Comparison of ENCODE assay signal across 11 mouse cellular contexts in the genomic region with DNA sequence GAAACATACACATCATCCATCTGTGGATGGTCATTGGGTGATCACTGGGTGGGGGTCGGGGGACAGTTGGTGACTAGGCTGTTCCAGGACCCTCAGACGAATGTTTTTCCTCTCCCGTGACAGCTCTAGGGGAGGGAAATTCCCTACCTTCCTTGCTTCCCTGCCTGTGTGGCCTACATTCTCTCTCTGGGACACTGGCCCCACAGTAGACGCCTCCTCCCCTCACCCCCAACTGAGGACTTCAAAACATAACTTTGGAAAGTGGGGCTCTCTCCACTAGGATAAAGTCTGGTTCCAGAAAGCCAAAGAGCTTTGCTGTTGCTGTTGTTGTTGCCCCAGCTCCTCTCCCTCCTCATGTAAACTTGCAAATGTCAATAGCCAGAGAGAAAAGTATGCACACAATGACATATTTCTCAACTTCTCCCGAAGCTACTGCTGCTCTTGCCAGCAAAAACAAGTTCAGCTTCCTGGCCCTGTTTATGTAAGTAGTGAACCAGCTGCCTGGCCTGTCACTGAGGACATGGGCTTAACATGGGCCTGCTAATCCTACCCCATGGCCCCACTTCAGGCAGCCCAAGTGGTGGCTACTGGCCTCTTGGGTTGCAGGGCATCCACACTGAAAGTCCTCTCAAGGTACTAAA. TPM values are rescaled to one million over a fixed set of nuclear protein-coding genes. Genes with fewer than 3 reads are reported as not detected.
A peak's percentile ranks its signal among the peaks of the same experiment; 100 is the strongest.
DNase-seq lines count a peak whose midpoint lies in the region; ATAC-seq and TF ChIP-seq lines count a peak whose summit lies in the region.
"Had no signal": no experiment of that assay in that cellular context is flagged by ENCODE, and none has a peak within 500 bp of the region (broad histone marks: within the 10 kb centered on the region; RNA-seq: fewer than 3 reads in every experiment).

No protein-coding gene starts in this region.

- ATAC-seq in heart, embryonic 11.5 days (replicated peaks; ENCODE audit: insufficient number of reproducible peaks, low FRiP score, low TSS enrichment): no peak
- no peak for ATAC-seq in embryonic facial prominence, embryonic 15.5 days (ENCODE audit: insufficient number of reproducible peaks, low FRiP score, low TSS enrichment, low read depth)
- ATAC-seq in lung, postnatal 0 days: peak; percentile 71
- ATAC-seq in midbrain, embryonic 15.5 days (replicated peaks): no peak

- peak; percentile 98 for DNase-seq in heart, adult 11 months
- peak; percentile 64 for DNase-seq in kidney, adult 2 months
- DNase-seq in lung, postnatal 0 days (ENCODE audit: low spot score): peak; percentile 93
- DNase-seq in thymus, postnatal 14 days: no peak
- DNase-seq in adrenal gland, postnatal 14 days: no peak
- DNase-seq: gastrocnemius, postnatal 14 days had no signal

- no peak overlapping the region for H3K9ac ChIP-seq in heart, embryonic 11.5 days (ENCODE audit: low read depth, low read length)
- no peak overlapping the region for H3K9ac ChIP-seq in embryonic facial prominence, embryonic 15.5 days
- 0 out of 2 replicates have a peak overlapping the region, but pooled peaks have one; percentile 23 for H3K9ac ChIP-seq in lung, postnatal 0 days (replicated peaks; ENCODE audit: low read depth)
- H3K9ac ChIP-seq in midbrain, embryonic 15.5 days: no peak overlapping the region
- H3K9ac ChIP-seq: embryonic facial prominence, embryonic 13.5 days had no signal

- no peak for TF ChIP-seq CTCF in kidney, adult 2 months (conservative IDR thresholded peaks at IDR 0.05; ENCODE audit: insufficient read depth, insufficient read length, low read depth, low read length)
- TF ChIP-seq CTCF in lung, postnatal 0 days (IDR thresholded peaks at IDR 0.05): no peak

- 44% methylated on average over 5 of the region's 5 CpGs for WGBS in heart, embryonic 11.5 days (ENCODE audit: insufficient replicate concordance)
- WGBS in embryonic facial prominence, embryonic 15.5 days: 44% methylated on average over 5 of the region's 5 CpGs
- 63% methylated on average over 5 of the region's 5 CpGs for WGBS in kidney, adult 2 months
- WGBS in lung, postnatal 0 days: 58% methylated on average over 5 of the region's 5 CpGs
- WGBS in midbrain, embryonic 15.5 days: 71% methylated on average over 5 of the region's 5 CpGs

- TF ChIP-seq POLR2A in kidney, adult 2 months (IDR thresholded peaks at IDR 0.05; ENCODE audit: low read depth, low read length): no peak

- H3K4me1 ChIP-seq in heart, embryonic 11.5 days (ENCODE audit: control insufficient read depth, insufficient read depth, low read length): peaks cover 13% of the 10 kb centered on the region
- H3K4me1 ChIP-seq in embryonic facial prominence, embryonic 15.5 days: peaks cover 32% of the 10 kb centered on the region
- no peaks in the 10 kb centered on the region for H3K4me1 ChIP-seq in kidney, adult 2 months (ENCODE audit: control insufficient read depth, insufficient read depth, low read length)
- H3K4me1 ChIP-seq in lung, postnatal 0 days (ENCODE audit: insufficient read depth, low read depth, low read length): peaks cover 10% of the 10 kb centered on the region
- H3K4me1 ChIP-seq in midbrain, embryonic 15.5 days: no peaks in the 10 kb centered on the region; the same call in 1 of the 2 replicates

- H3K27me3 ChIP-seq in heart, embryonic 11.5 days (ENCODE audit: control insufficient read depth, insufficient read depth, low read length): peaks cover 14% of the 10 kb centered on the region; the same call in 1 of the 2 replicates
- H3K27me3 ChIP-seq in embryonic facial prominence, embryonic 15.5 days: no peaks in the 10 kb centered on the region
- H3K27me3 ChIP-seq in kidney, adult 2 months (replicated peaks; ENCODE audit: control insufficient read depth, insufficient read depth, low read length): no peaks in the 10 kb centered on the region
- no peaks in the 10 kb centered on the region for H3K27me3 ChIP-seq in lung, postnatal 0 days (replicated peaks; ENCODE audit: insufficient read depth, low read length)
- no peaks in the 10 kb centered on the region for H3K27me3 ChIP-seq in midbrain, embryonic 15.5 days (replicated peaks)
- H3K27me3 ChIP-seq: CH12.LX; embryonic facial prominence, embryonic 13.5 days had no signal

- H3K9me3 ChIP-seq in heart, embryonic 11.5 days (replicated peaks; ENCODE audit: control insufficient read depth, low read length): no peaks in the 10 kb centered on the region
- no peaks in the 10 kb centered on the region for H3K9me3 ChIP-seq in embryonic facial prominence, embryonic 15.5 days (replicated peaks)
- no peaks in the 10 kb centered on the region for H3K9me3 ChIP-seq in lung, postnatal 0 days (ENCODE audit: low read length)
- no peaks in the 10 kb centered on the region for H3K9me3 ChIP-seq in midbrain, embryonic 15.5 days
- H3K9me3 ChIP-seq: embryonic facial prominence, embryonic 13.5 days had no signal

- H3K4me3 ChIP-seq in heart, embryonic 11.5 days (ENCODE audit: low read depth, low read length): no peak overlapping the region
- H3K4me3 ChIP-seq in embryonic facial prominence, embryonic 15.5 days (replicated peaks): no peak overlapping the region
- no peak overlapping the region for H3K4me3 ChIP-seq in kidney, adult 2 months (ENCODE audit: insufficient read depth, low read depth, low read length)
- H3K4me3 ChIP-seq in lung, postnatal 0 days (ENCODE audit: low read depth, low read length): no peak overlapping the region
- H3K4me3 ChIP-seq in midbrain, embryonic 15.5 days: no peak overlapping the region
- H3K4me3 ChIP-seq: embryonic facial prominence, embryonic 13.5 days had no signal

- no peaks in the 10 kb centered on the region for H3K36me3 ChIP-seq in heart, embryonic 11.5 days (ENCODE audit: control insufficient read depth, insufficient read depth, low read length)
- no peaks in the 10 kb centered on the region for H3K36me3 ChIP-seq in embryonic facial prominence, embryonic 15.5 days
- H3K36me3 ChIP-seq in kidney, adult 2 months (ENCODE audit: control insufficient read depth, insufficient read depth, low read length): no peaks in the 10 kb centered on the region
- H3K36me3 ChIP-seq in lung, postnatal 0 days (ENCODE audit: insufficient read depth, low read length): no peaks in the 10 kb centered on the region
- no peaks in the 10 kb centered on the region for H3K36me3 ChIP-seq in midbrain, embryonic 15.5 days (replicated peaks)
- H3K36me3 ChIP-seq: embryonic facial prominence, embryonic 13.5 days had no signal

- no peak overlapping the region for H3K4me2 ChIP-seq in heart, embryonic 11.5 days
- no peak overlapping the region for H3K4me2 ChIP-seq in embryonic facial prominence, embryonic 15.5 days (replicated peaks)
- H3K4me2 ChIP-seq in lung, postnatal 0 days (replicated peaks; ENCODE audit: low read depth, low read length): no peak overlapping the region
- no peak overlapping the region for H3K4me2 ChIP-seq in midbrain, embryonic 15.5 days
- H3K4me2 ChIP-seq: embryonic facial prominence, embryonic 13.5 days had no signal

- TF ChIP-seq EP300 in lung, postnatal 0 days (IDR thresholded peaks at IDR 0.05): peak; percentile 38; the same call in 1 of the 2 replicates

- H3K27ac ChIP-seq in heart, embryonic 11.5 days (ENCODE audit: low read depth, low read length): no peak overlapping the region
- peak overlapping the region; percentile 51; the same call in 1 of the 2 replicates for H3K27ac ChIP-seq in embryonic facial prominence, embryonic 15.5 days (replicated peaks)
- peak overlapping the region; percentile 74 for H3K27ac ChIP-seq in kidney, adult 2 months (ENCODE audit: insufficient read depth, low read depth, low read length)
- H3K27ac ChIP-seq in lung, postnatal 0 days (ENCODE audit: low read length): peak overlapping the region; percentile 80
- H3K27ac ChIP-seq in midbrain, embryonic 15.5 days: no peak overlapping the region

RNA-seq across cellular contexts. Expression of a gene that starts 14.0 kb away (rescaled TPM):
- 0.08 and 0.23 TPM in 2 replicates for polyA plus RNA-seq in heart, embryonic 11.5 days (2014; fragmentation: Nextera tagmentation; extraction: Ambion mirVana)
- polyA plus RNA-seq in embryonic facial prominence, embryonic 15.5 days (2015; fragmentation: Nextera tagmentation; extraction: Ambion mirVana): 3.4 and 3.6 TPM in 2 replicates
- 3.2 and 4.1 TPM in 2 replicates for polyA plus RNA-seq in kidney, adult 2 months (2012; rRNA removed)
- 15.7 and 17.9 TPM in 2 replicates for polyA plus RNA-seq in lung, postnatal 0 days (2015; fragmentation: Nextera tagmentation; extraction: Ambion mirVana)
- polyA plus RNA-seq in midbrain, embryonic 15.5 days (2015; fragmentation: Nextera tagmentation; extraction: Ambion mirVana): 1.1 and 1.2 TPM in 2 replicates
- total RNA-seq in adrenal gland, postnatal 14 days (2021): 11.3 and 11.5 TPM in 2 replicates

Comparison
In these comparisons a context has a peak if more than half of its experiments do, and no peak if none do; other contexts are left out.
1. DNase-seq: peak in heart, adult 11 months (single experiment), kidney, adult 2 months (single experiment) and lung, postnatal 0 days (single experiment); none in thymus, postnatal 14 days (single experiment) and adrenal gland, postnatal 14 days (single experiment).
2. H3K27ac ChIP-seq: peak in embryonic facial prominence, embryonic 15.5 days (single experiment), kidney, adult 2 months (single experiment) and lung, postnatal 0 days (single experiment); none in heart, embryonic 11.5 days (single experiment) and midbrain, embryonic 15.5 days (single experiment).